Mouse (Mus musculus): ENCODE measurements at regions not wholly inside any gene's neighbourhood (a gene's known extent, or its start where the extent isn't known, plus 50 kb on each side); places are given as distances from the start of the nearest gene placed in this dataset.

- Histone ChIP-seq H3K27me3 (ENCODE audit: control insufficient read depth, insufficient read depth, low read length) (no peaks in the 10 kb centered on the region), H3K36me3 (ENCODE audit: control insufficient read depth, insufficient read depth, low read length) (no peaks in the 10 kb centered on the region), H3K4me1 (ENCODE audit: control insufficient read depth, insufficient read depth, insufficient read length) (no peaks in the 10 kb centered on the region), H3K4me3 (ENCODE audit: extremely low read depth, insufficient read depth, insufficient read length) (no peak overlapping the region), H3K27ac (ENCODE audit: insufficient read depth, low read length) (no peak overlapping the region)
- DNase-seq (ENCODE audit: low read depth in 1 of 2, low spot score in 2 of 2): peak; percentile 39 to 53
- WGBS: 23% methylated on average over 24 of the region's 24 CpGs
- TF ChIP-seq POLR2A (IDR thresholded peaks at IDR 0.05; ENCODE audit: low read depth, low read length) (no peak), CTCF (IDR thresholded peaks at IDR 0.05; ENCODE audit: extremely low read depth, insufficient read depth, insufficient read length, insufficient replicate concordance) (peak; percentile 74)
Observed at GRCm38 (mm10) chr9:83691332-83692198, 114.5 kb downstream of the Elovl4 start.

Measured in spleen, adult 2 months (tissue).